Mouse (Mus musculus) lung, embryonic 14.5 days (tissue): ENCODE measurements at regions not wholly inside any gene's neighbourhood (a gene's known extent, or its start where the extent isn't known, plus 50 kb on each side); places are given as distances from the start of the nearest gene placed in this dataset.

Experiments used
- ATAC-seq: fragments of 200-750 bp; cut with Nextera tagmentation; 2 replicates; pipeline ENCODE4 v1.8.0; 2017; ENCODE audit warnings: mild to moderate bottlenecking, moderate TSS enrichment, moderate library complexity; ENCODE audit not compliant: insufficient read depth
- DNase-seq: peaks from one replicate; pipeline ENCODE4 v3.0.0-alpha.2; 2015
- H3K27ac ChIP-seq: fragments of 300-500 bp; sonication (generic); 2 replicates; pipeline ENCODE4 v1.5.1; 2014; ENCODE audit warnings: low read depth, mild to moderate bottlenecking, moderate library complexity
- H3K27me3 ChIP-seq: fragments of 300-500 bp; sonication (generic); 2 replicates; pipeline ENCODE4 v1.6.1; 2014; ENCODE audit warnings: low read length, control low read depth; ENCODE audit not compliant: insufficient read depth
- H3K36me3 ChIP-seq: fragments of 300-500 bp; sonication (generic); 2 replicates; pipeline ENCODE4 v1.6.1; 2014; ENCODE audit warnings: control low read depth; ENCODE audit not compliant: insufficient read depth
- H3K4me1 ChIP-seq: fragments of 300-500 bp; sonication (generic); 2 replicates; pipeline ENCODE4 v1.6.1; 2014; ENCODE audit warnings: antibody characterized with exemption, control low read depth; ENCODE audit not compliant: insufficient read depth
- H3K4me2 ChIP-seq: fragments of 300-500 bp; sonication (generic); 2 replicates; pipeline ENCODE4 v1.6.1; 2014; ENCODE audit warnings: mild to moderate bottlenecking
- H3K4me3 ChIP-seq: fragments of 300-500 bp; sonication (generic); 2 replicates; pipeline ENCODE4 v1.5.1; 2014; ENCODE audit warnings: low read depth, low read length
- H3K9ac ChIP-seq: fragments of 300-500 bp; sonication (generic); 2 replicates; pipeline ENCODE4 v1.6.1; 2014
- H3K9me3 ChIP-seq: fragments of 300-500 bp; sonication (generic); 2 replicates; pipeline ENCODE4 v1.6.1; 2016; ENCODE audit warnings: low read depth, low read length, control low read depth
- CTCF ChIP-seq: IDR thresholded peaks from 2 replicates; pipeline ENCODE4 v1.5.1; 2016; ENCODE audit warnings: antibody characterized with exemption, low read depth
- whole genome bisulfite sequencing: fragments of 180-500 bp; shearing (Covaris S2); extraction: QIAGEN DNeasy Blood & Tissue Kit; methylation state at CpG from one replicate; pipeline ENCODE4 v1.1.7; 2014; 5-methylcytosine and 5-hydroxymethylcytosine counted together

GRCm38 (mm10) chr5:126281782-126282181 lies 750.2 kb downstream of the Tmem132b start:
- Histone ChIP-seq H3K9ac (no peak overlapping the region), H3K4me2 (no peak overlapping the region), H3K4me1 (no peaks in the 10 kb centered on the region), H3K9me3 (no peaks in the 10 kb centered on the region), H3K27ac (no peak overlapping the region), H3K36me3 (no peaks in the 10 kb centered on the region), H3K4me3 (no peak overlapping the region), H3K27me3 (no peaks in the 10 kb centered on the region)
- ATAC-seq (no peak), DNase-seq (no peak)
- 7% methylated on average over 7 of the region's 7 CpGs for WGBS
- no peak for TF ChIP-seq CTCF

- Histone ChIP-seq H3K9ac (no peak overlapping the region), H3K4me3 (no peak overlapping the region), H3K27ac (no peak overlapping the region), H3K4me1 (no peaks in the 10 kb centered on the region), H3K4me2 (no peak overlapping the region), H3K36me3 (no peaks in the 10 kb centered on the region), H3K9me3 (no peaks in the 10 kb centered on the region), H3K27me3 (no peaks in the 10 kb centered on the region)
- WGBS, result 67% methylated on average over 6 of the region's 6 CpGs
- DNase-seq, result no peak
- peak; percentile 16; the same call in 1 of the 2 replicates for TF ChIP-seq CTCF
- no peak for ATAC-seq
Observed at GRCm38 (mm10) chr5:126324847-126325246, 793.3 kb downstream of the Tmem132b start.

GRCm38 (mm10) chr5:126328276-126328675 lies 796.7 kb downstream of the Tmem132b start:
- H3K4me3 ChIP-seq, result no peak overlapping the region
- 0 out of 2 replicates have a peak, but pooled peaks have one; percentile 8 for TF ChIP-seq CTCF
- H3K9ac ChIP-seq, result no peak overlapping the region
- ATAC-seq (no peak), DNase-seq (no peak)
- H3K4me2 ChIP-seq, result no peak overlapping the region
- no peaks in the 10 kb centered on the region for H3K9me3 ChIP-seq
- H3K4me1 ChIP-seq, result no peaks in the 10 kb centered on the region
- no peaks in the 10 kb centered on the region for H3K36me3 ChIP-seq
- WGBS, result 35% methylated on average over 3 of the region's 3 CpGs
- H3K27ac ChIP-seq, result no peak overlapping the region
- H3K27me3 ChIP-seq, result no peaks in the 10 kb centered on the region

GRCm38 (mm10) chr5:126335091-126335490 lies 803.5 kb downstream of the Tmem132b start:
- 47% methylated on average over 7 of the region's 7 CpGs for WGBS
- no peak overlapping the region for H3K4me3 ChIP-seq
- no peak overlapping the region for H3K9ac ChIP-seq
- ATAC-seq (no peak), DNase-seq (no peak)
- no peaks in the 10 kb centered on the region for H3K27me3 ChIP-seq
- H3K36me3 ChIP-seq, result no peaks in the 10 kb centered on the region
- no peak overlapping the region for H3K4me2 ChIP-seq
- H3K4me1 ChIP-seq, result no peaks in the 10 kb centered on the region
- no peak overlapping the region for H3K27ac ChIP-seq
- H3K9me3 ChIP-seq, result no peaks in the 10 kb centered on the region
- TF ChIP-seq CTCF, result no peak

GRCm38 (mm10) chr5:126335553-126336520 lies 804.3 kb downstream of the Tmem132b start:
- WGBS, result 62% methylated on average over 6 of the region's 6 CpGs
- TF ChIP-seq CTCF, result no peak
- Histone ChIP-seq H3K9me3 (no peaks in the 10 kb centered on the region), H3K27me3 (no peaks in the 10 kb centered on the region), H3K4me2 (no peak overlapping the region), H3K9ac (no peak overlapping the region), H3K4me1 (no peaks in the 10 kb centered on the region), H3K27ac (no peak overlapping the region), H3K4me3 (no peak overlapping the region), H3K36me3 (no peaks in the 10 kb centered on the region)
- ATAC-seq, result no peak
- DNase-seq, result no peak

DNA sequence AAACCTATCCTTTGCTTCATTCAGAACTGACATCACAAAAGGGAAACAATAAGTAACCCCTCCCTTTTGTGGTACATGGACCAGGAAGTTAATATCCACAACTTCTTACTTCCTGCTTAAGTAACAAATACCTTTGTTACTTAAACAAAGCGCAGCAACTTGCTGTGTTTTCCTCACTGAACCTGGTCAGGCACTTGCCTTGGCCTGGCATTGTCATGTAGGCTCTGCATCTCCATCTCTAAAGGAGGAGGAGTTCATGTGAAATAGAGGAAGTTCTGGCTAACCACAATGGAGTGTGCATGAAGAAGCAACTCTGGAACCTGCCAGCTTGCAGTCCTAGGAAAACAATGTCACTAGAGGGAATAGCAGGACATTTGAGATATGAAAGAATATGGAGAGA lies 806.3 kb downstream of the Tmem132b start:
- WGBS, result 73% methylated on average over 1 of the region's 1 CpGs

GRCm38 (mm10) chr5:126343570-126343969 lies 812.0 kb downstream of the Tmem132b start:
- H3K9me3 ChIP-seq, result no peaks in the 10 kb centered on the region
- WGBS, result 80% methylated on average over 9 of the region's 9 CpGs
- no peak for ATAC-seq
- no peak overlapping the region for H3K4me2 ChIP-seq
- no peak for DNase-seq
- no peaks in the 10 kb centered on the region for H3K27me3 ChIP-seq
- no peak for TF ChIP-seq CTCF
- H3K4me1 ChIP-seq, result no peaks in the 10 kb centered on the region
- no peak overlapping the region for H3K9ac ChIP-seq
- H3K4me3 ChIP-seq, result no peak overlapping the region
- no peaks in the 10 kb centered on the region for H3K36me3 ChIP-seq
- H3K27ac ChIP-seq, result no peak overlapping the region

More for the DNA sequence above, 806.3 kb downstream of the Tmem132b start:
- Histone ChIP-seq H3K36me3 (no peaks in the 10 kb centered on the region), H3K9me3 (no peaks in the 10 kb centered on the region), H3K27ac (no peak overlapping the region), H3K4me2 (no peak overlapping the region), H3K27me3 (no peaks in the 10 kb centered on the region), H3K4me1 (no peaks in the 10 kb centered on the region), H3K4me3 (no peak overlapping the region), H3K9ac (no peak overlapping the region)
- DNase-seq (no peak), ATAC-seq (no peak)
- no peak for TF ChIP-seq CTCF
